Mouse (Mus musculus) E14TG2a.4 (cell line): ENCODE measurements at regions not wholly inside any gene's neighbourhood (a gene's known extent, or its start where the extent isn't known, plus 50 kb on each side); places are given as distances from the start of the nearest gene placed in this dataset.

ENCODE experiments used
- CTCF ChIP-seq: conservative IDR thresholded peaks from 2 replicates; pipeline ENCODE4 v1.5.1; 2014; ENCODE audit warnings: low read length
- NANOG ChIP-seq: IDR thresholded peaks from 2 replicates; pipeline ENCODE4 v1.6.1; 2014; ENCODE audit warnings: borderline replicate concordance, low read length, mixed read lengths

GRCm38 (mm10) chr9:88259627-88260026 is 67.4 kb upstream of the Nt5e start:
- TF ChIP-seq CTCF: no peak
- TF ChIP-seq NANOG: no peak
